Comparison of ENCODE assay signal across 17 mouse cellular contexts in the genomic region with DNA sequence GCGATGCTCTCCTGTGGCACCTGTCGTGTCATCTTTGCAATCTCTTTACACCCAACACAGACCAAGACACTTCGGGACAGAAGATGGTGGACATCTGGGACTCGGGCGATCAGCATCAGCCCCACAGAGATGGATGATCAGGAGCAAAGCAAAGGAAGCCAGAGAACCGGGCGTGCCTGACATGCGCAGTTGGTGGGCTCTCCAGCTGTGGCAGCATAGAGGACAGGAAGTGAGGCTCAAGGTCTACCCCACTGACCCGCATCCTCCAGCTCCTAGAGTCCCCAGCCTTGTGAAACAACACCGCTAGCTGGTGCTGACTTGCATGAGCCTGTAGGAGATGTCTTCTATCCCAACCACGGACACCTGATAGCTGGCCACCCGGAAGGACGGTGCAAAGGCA.
"Had no signal": no experiment of that assay in that cellular context is flagged by ENCODE, and none has a peak within 500 bp of the region (broad histone marks: within the 10 kb centered on the region; RNA-seq: fewer than 3 reads in every experiment).

No protein-coding gene starts in this region.

- DNase-seq: kidney, adult 2 months; kidney, postnatal 14 days; kidney, postnatal 4 days; layer of hippocampus, postnatal 36 days; liver, postnatal 0 days; lung, embryonic 14.5 days; thymus, adult 18-20 months; thymus, postnatal 36 days had no signal

- H3K4me1 ChIP-seq: limb, embryonic 15.5 days; midbrain, embryonic 10.5 days; midbrain, embryonic 13.5 days; neural tube, embryonic 13.5 days had no signal

- H3K27me3 ChIP-seq: limb, embryonic 12.5 days; limb, embryonic 15.5 days; midbrain, embryonic 13.5 days; neural tube, embryonic 13.5 days had no signal

- H3K4me3 ChIP-seq: kidney, embryonic 15.5 days; layer of hippocampus, adult 2 months; left cerebral cortex, adult 2 months; limb, embryonic 12.5 days; limb, embryonic 15.5 days; midbrain, embryonic 10.5 days; midbrain, embryonic 13.5 days; myocyte; neural tube, embryonic 13.5 days had no signal

- H3K36me3 ChIP-seq: kidney, embryonic 15.5 days; limb, embryonic 12.5 days; limb, embryonic 15.5 days; midbrain, embryonic 10.5 days; midbrain, embryonic 13.5 days; neural tube, embryonic 13.5 days had no signal

- H3K9me3 ChIP-seq: kidney, embryonic 15.5 days; limb, embryonic 12.5 days; limb, embryonic 15.5 days had no signal
